Mouse (Mus musculus): ENCODE data around the gene Cdc16. TPM values are rescaled to one million over a fixed set of nuclear protein-coding genes. Genes with fewer than 3 reads are reported as not detected.

Cdc16 gene
- total and polyA plus RNA-seq, 3 experiments: 55.1 to 94.3 (median 55.6) TPM

DNA sequence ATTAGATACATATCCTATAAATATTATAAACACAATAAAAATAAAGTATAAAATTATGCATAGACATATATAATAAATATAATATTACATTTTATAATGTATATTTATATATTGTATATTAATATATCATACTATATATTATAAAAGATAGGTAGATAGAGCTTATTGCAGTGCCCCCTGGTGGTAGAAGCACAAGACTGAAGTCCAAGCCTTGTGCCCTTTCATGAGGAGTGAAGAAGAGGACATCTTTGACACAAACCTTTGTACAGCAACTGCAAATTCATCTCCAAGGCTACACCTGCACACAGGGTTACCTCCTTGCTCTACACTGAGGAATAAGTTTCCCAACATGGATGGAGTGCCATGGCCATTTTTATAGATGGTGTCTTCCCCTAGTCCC, 31.8 kb upstream of the Cdc16 start:
- DNase-seq (ENCODE audit: extremely low read depth): peak; percentile 55
- no peak overlapping the region for H3K4me3 ChIP-seq (replicated peaks in 1 of 3; ENCODE audit: low read depth in 2 of 3, low read length in 2 of 3, poor library complexity in 1 of 3)
- no peaks in the 10 kb centered on the region for H3K36me3 ChIP-seq (replicated peaks in 1 of 2; ENCODE audit: control insufficient read depth in 1 of 2, insufficient read depth in 1 of 2, low read length in 1 of 2)
- no peak overlapping the region for H3K27ac ChIP-seq (ENCODE audit: insufficient read depth, low read depth)
- no peaks in the 10 kb centered on the region for H3K9me3 ChIP-seq (replicated peaks; ENCODE audit: low read length)
- H3K9ac ChIP-seq (ENCODE audit: insufficient read depth, low read depth): no peak overlapping the region
- peaks cover 0 to 3% of the 10 kb centered on the region in 2 experiments; a peak in 1 of 4 replicates for H3K4me1 ChIP-seq (ENCODE audit: control insufficient read depth in 1 of 2, insufficient read depth in 2 of 2)
- H3K4me2 ChIP-seq (ENCODE audit: insufficient read depth, low read depth, poor library complexity, severe bottlenecking): no peak overlapping the region
- H3K27me3 ChIP-seq (replicated peaks): no peaks in the 10 kb centered on the region
- in situ Hi-C loops (cut with MboI; ENCODE audit: low pct_ligation_motif_present, low pct_unique_long_range_greater_than_20kb, low sequenced_read_pairs): no loop called here
- TF ChIP-seq MYC (IDR thresholded peaks at IDR 0.05; ENCODE audit: low read depth, low read length) (no peak), MAFK (IDR thresholded peaks at IDR 0.05; ENCODE audit: insufficient replicate concordance, low read length) (no peak), ELF1 (IDR thresholded peaks at IDR 0.05; ENCODE audit: low read depth, low read length) (no peak), ZC3H11A (IDR thresholded peaks at IDR 0.05; ENCODE audit: low read depth, low read length) (peak; percentile 43; the same call in 1 of the 2 replicates), MXI1 (IDR thresholded peaks at IDR 0.05; ENCODE audit: low read depth, low read length) (no peak), SMC3 (IDR thresholded peaks at IDR 0.05; ENCODE audit: low read depth, low read length) (peak; percentile 66), ZMIZ1 (IDR thresholded peaks at IDR 0.05; ENCODE audit: low read depth, low read length) (no peak), CTCF (conservative IDR thresholded peaks at IDR 0.05 in 1 of 2, IDR thresholded peaks at IDR 0.05 in 1 of 2; ENCODE audit: low read depth in 2 of 2, low read length in 2 of 2) (peak; percentile 57 to 64), PAX5 (IDR thresholded peaks at IDR 0.05; ENCODE audit: low read length) (no peak), SIN3A (IDR thresholded peaks at IDR 0.05; ENCODE audit: low read length) (no peak), NELFE (IDR thresholded peaks at IDR 0.05; ENCODE audit: low read depth, low read length) (no peak), KAT2A (IDR thresholded peaks at IDR 0.05; ENCODE audit: insufficient replicate concordance, low read length) (no peak), CHD1 (IDR thresholded peaks at IDR 0.05; ENCODE audit: low read depth, low read length) (no peak), RAD21 (IDR thresholded peaks at IDR 0.05; ENCODE audit: low read depth, low read length) (peak; percentile 42), MAZ (IDR thresholded peaks at IDR 0.05; ENCODE audit: low read depth, low read length) (no peak), GABPA (IDR thresholded peaks at IDR 0.05; ENCODE audit: insufficient replicate concordance, low read depth, low read length) (no peak), JUND (conservative IDR thresholded peaks at IDR 0.05; ENCODE audit: low read depth, low read length) (no peak)
- dilution Hi-C loops (cut with MboI; ENCODE audit: extremely low pct_ligation_motif_present, extremely low pct_unique_long_range_greater_than_20kb, low sequenced_read_pairs): no loop called here
- no peaks in the 10 kb centered on the region for H3K79me2 ChIP-seq (replicated peaks; ENCODE audit: control insufficient read depth, extremely low read depth, insufficient read depth, poor library complexity, severe bottlenecking)

DNA sequence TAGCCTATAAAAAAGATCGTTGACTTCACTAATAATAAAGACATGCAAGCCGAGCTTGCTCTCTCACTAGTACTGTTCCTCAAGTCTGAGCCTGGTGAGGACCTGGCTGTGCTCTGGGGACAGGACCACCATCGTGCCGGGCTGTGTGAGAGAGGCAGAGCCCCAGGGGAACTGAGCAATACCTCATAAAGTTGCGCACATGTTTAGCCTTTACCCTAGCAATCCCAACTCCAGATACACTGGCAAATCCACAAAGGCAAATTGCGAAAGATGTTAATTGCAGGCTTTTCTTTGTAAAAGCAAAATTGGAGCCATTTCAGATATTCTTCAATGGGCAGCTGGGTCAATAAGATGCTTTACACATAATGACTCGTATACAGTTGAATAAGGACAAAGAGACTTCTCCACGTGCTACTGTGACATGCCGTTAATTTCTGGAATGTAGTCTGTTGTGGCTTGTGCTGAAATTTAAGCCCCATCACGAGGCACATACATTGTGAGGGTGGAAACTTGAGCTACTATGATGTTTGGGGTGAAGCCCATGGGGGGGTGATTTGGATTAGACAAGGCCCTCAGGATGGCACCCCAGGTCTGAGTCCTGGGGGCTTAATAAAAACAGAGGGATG, 29.9 kb upstream of the Cdc16 start:
- TF ChIP-seq ZC3H11A (IDR thresholded peaks at IDR 0.05; ENCODE audit: low read depth, low read length): no peak
- no peak for TF ChIP-seq BHLHE40 (IDR thresholded peaks at IDR 0.05; ENCODE audit: low read depth, low read length)
- no peak for TF ChIP-seq USF2 (conservative IDR thresholded peaks at IDR 0.05; ENCODE audit: low read depth, low read length)
- no peak for TF ChIP-seq JUN (IDR thresholded peaks at IDR 0.05; ENCODE audit: insufficient read depth, low read depth, low read length)
- Histone ChIP-seq H3K4me3 (replicated peaks in 1 of 3; ENCODE audit: low read depth in 2 of 3, low read length in 2 of 3, poor library complexity in 1 of 3) (no peak overlapping the region), H3K4me1 (ENCODE audit: control insufficient read depth in 1 of 2, insufficient read depth in 2 of 2) (peaks cover 0 to 6% of the 10 kb centered on the region in 2 experiments; a peak in 2 of 4 replicates), H3K27ac (ENCODE audit: insufficient read depth, low read depth) (no peak overlapping the region), H3K79me2 (replicated peaks; ENCODE audit: control insufficient read depth, extremely low read depth, insufficient read depth, poor library complexity, severe bottlenecking) (no peaks in the 10 kb centered on the region), H3K36me3 (replicated peaks in 1 of 2; ENCODE audit: control insufficient read depth in 1 of 2, insufficient read depth in 1 of 2, low read length in 1 of 2) (no peaks in the 10 kb centered on the region), H3K9me3 (replicated peaks; ENCODE audit: low read length) (no peaks in the 10 kb centered on the region), H3K9ac (ENCODE audit: insufficient read depth, low read depth) (no peak overlapping the region), H3K27me3 (replicated peaks) (no peaks in the 10 kb centered on the region), H3K4me2 (ENCODE audit: insufficient read depth, low read depth, poor library complexity, severe bottlenecking) (no peak overlapping the region)
- dilution Hi-C loops (cut with MboI; ENCODE audit: extremely low pct_ligation_motif_present, extremely low pct_unique_long_range_greater_than_20kb, low sequenced_read_pairs) (no loop called here), in situ Hi-C loops (cut with MboI; ENCODE audit: low pct_ligation_motif_present, low pct_unique_long_range_greater_than_20kb, low sequenced_read_pairs) (no loop called here)
- no peak for DNase-seq (ENCODE audit: extremely low read depth)

All from CH12.LX (cell line).